Mouse (Mus musculus): ENCODE data around the gene Spg11. TPM values are rescaled to one million over a fixed set of nuclear protein-coding genes. Genes with fewer than 3 reads are reported as not detected.

The Spg11 gene
- polyA plus RNA-seq, 1 experiment = 7.1 TPM

GRCm38 (mm10) chr2:122152850-122153249 lies 34.7 kb upstream of the Spg11 start:
- H3K27ac ChIP-seq (ENCODE audit: insufficient read depth, low read length) = no peak overlapping the region
- no peak for TF ChIP-seq POLR2A (IDR thresholded peaks at IDR 0.05; ENCODE audit: low read depth, low read length)
- TF ChIP-seq CTCF (IDR thresholded peaks at IDR 0.05; ENCODE audit: extremely low read depth, insufficient read depth, insufficient read length, insufficient replicate concordance) = no peak
- no peaks in the 10 kb centered on the region for H3K27me3 ChIP-seq (ENCODE audit: control insufficient read depth, insufficient read depth, low read length)
- H3K4me1 ChIP-seq (ENCODE audit: control insufficient read depth, insufficient read depth, insufficient read length) = peaks cover 22% of the 10 kb centered on the region; the same call in 1 of the 2 replicates
- WGBS = 69% methylated on average over 3 of the region's 3 CpGs
- no peak for DNase-seq (ENCODE audit: low read depth in 1 of 2, low spot score in 2 of 2)
- no peak overlapping the region for H3K4me3 ChIP-seq (ENCODE audit: extremely low read depth, insufficient read depth, insufficient read length)
- peaks cover 40% of the 10 kb centered on the region for H3K36me3 ChIP-seq (ENCODE audit: control insufficient read depth, insufficient read depth, low read length)

- Histone ChIP-seq H3K27ac (ENCODE audit: insufficient read depth, low read length) (no peak overlapping the region), H3K4me1 (ENCODE audit: control insufficient read depth, insufficient read depth, insufficient read length) (peaks cover 25% of the 10 kb centered on the region; the same call in 1 of the 2 replicates), H3K4me3 (ENCODE audit: extremely low read depth, insufficient read depth, insufficient read length) (peak overlapping the region; percentile 3; the same call in 1 of the 2 replicates), H3K36me3 (ENCODE audit: control insufficient read depth, insufficient read depth, low read length) (peaks cover 40% of the 10 kb centered on the region), H3K27me3 (ENCODE audit: control insufficient read depth, insufficient read depth, low read length) (no peaks in the 10 kb centered on the region)
- 84% methylated on average over 1 of the region's 1 CpGs for whole genome bisulfite sequencing
- no peak for TF ChIP-seq CTCF (IDR thresholded peaks at IDR 0.05; ENCODE audit: extremely low read depth, insufficient read depth, insufficient read length, insufficient replicate concordance)
- no peak for DNase-seq (ENCODE audit: low read depth in 1 of 2, low spot score in 2 of 2)
These were observed 33.0 kb upstream of the Spg11 start for GRCm38 (mm10) chr2:122151221-122151620.

DNA sequence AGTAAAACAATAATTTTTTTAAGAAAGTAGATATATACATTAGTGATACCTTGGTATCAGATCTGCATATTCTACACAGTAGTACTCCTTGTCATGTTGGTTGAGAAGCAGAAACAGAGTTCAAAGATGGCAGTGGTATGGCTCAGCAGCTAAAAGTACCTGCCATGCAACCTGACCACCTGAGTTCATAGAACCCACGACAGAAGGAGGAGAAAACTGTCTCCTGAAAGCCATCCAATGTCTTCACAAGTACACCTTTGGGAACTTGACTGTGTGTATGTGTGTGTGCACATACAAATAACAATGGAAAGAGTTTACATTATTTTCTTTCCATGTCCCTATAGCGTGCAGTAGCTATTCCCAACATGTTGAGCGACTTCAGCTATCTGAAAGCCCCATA lies 31.5 kb upstream of the Spg11 start:
- Histone ChIP-seq H3K27me3 (ENCODE audit: control insufficient read depth, insufficient read depth, low read length) (no peaks in the 10 kb centered on the region), H3K4me1 (ENCODE audit: control insufficient read depth, insufficient read depth, insufficient read length) (peaks cover 18% of the 10 kb centered on the region; the same call in 1 of the 2 replicates), H3K27ac (ENCODE audit: insufficient read depth, low read length) (no peak overlapping the region), H3K36me3 (ENCODE audit: control insufficient read depth, insufficient read depth, low read length) (peaks cover 36% of the 10 kb centered on the region), H3K4me3 (ENCODE audit: extremely low read depth, insufficient read depth, insufficient read length) (peak overlapping the region; percentile 72; the same call in 1 of the 2 replicates)
- DNase-seq (ENCODE audit: low read depth in 1 of 2, low spot score in 2 of 2) = no peak
- WGBS = 25% methylated on average over 3 of the region's 3 CpGs
- TF ChIP-seq CTCF (IDR thresholded peaks at IDR 0.05; ENCODE audit: extremely low read depth, insufficient read depth, insufficient read length, insufficient replicate concordance) = no peak
- no peak for TF ChIP-seq POLR2A (IDR thresholded peaks at IDR 0.05; ENCODE audit: low read depth, low read length)

- H3K27me3 ChIP-seq (ENCODE audit: control insufficient read depth, insufficient read depth, low read length) = no peaks in the 10 kb centered on the region
- 11% methylated on average over 6 of the region's 6 CpGs for WGBS
- no peak overlapping the region for H3K27ac ChIP-seq (ENCODE audit: insufficient read depth, low read length)
- H3K36me3 ChIP-seq (ENCODE audit: control insufficient read depth, insufficient read depth, low read length) = peaks cover 33% of the 10 kb centered on the region
- peaks cover 18% of the 10 kb centered on the region; the same call in 1 of the 2 replicates for H3K4me1 ChIP-seq (ENCODE audit: control insufficient read depth, insufficient read depth, insufficient read length)
- TF ChIP-seq POLR2A (IDR thresholded peaks at IDR 0.05; ENCODE audit: low read depth, low read length) (no peak), CTCF (IDR thresholded peaks at IDR 0.05; ENCODE audit: extremely low read depth, insufficient read depth, insufficient read length, insufficient replicate concordance) (no peak)
- H3K4me3 ChIP-seq (ENCODE audit: extremely low read depth, insufficient read depth, insufficient read length) = peak overlapping the region; percentile 72
- DNase-seq (ENCODE audit: low read depth in 1 of 2, low spot score in 2 of 2) = no peak
These were observed 31.1 kb upstream of the Spg11 start for GRCm38 (mm10) chr2:122149316-122149715.

DNA sequence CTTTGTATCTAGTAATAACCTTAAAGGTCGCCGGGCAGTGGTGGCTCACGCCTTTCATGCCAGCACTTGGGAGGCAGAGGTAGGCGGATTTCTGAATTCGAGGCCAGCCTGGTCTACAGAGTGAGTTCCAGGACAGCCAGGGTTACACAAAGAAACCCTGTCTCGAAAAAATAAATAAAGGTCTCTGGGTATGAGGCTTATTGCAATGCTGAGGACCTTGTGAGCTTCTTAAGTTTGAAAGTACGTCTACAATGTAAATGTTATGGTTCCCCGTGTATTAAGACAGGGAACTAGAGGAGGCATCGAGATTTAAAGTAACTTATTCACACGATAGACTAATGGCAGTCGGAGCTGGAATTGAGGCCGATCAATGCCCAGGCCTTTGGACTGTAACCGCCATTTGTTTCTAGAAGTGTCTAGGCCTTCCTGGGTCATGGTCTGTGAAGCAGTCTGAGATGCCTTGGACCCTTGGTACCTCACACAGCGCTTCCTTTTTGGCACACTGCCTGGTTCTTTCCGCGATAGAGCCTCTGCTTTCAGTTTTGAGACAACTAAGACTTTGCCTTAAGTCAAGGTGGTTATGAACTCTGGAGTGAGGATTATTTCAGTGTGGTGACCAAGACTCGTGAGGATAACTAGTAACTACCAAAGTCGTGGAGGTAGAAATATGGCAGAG lies 30.2 kb upstream of the Spg11 start:
- TF ChIP-seq POLR2A (IDR thresholded peaks at IDR 0.05; ENCODE audit: low read depth, low read length) (no peak; the same call in 1 of the 2 replicates), CTCF (IDR thresholded peaks at IDR 0.05; ENCODE audit: extremely low read depth, insufficient read depth, insufficient read length, insufficient replicate concordance) (no peak)
- H3K27me3 ChIP-seq (ENCODE audit: control insufficient read depth, insufficient read depth, low read length) = no peaks in the 10 kb centered on the region
- DNase-seq (ENCODE audit: low read depth in 1 of 2, low spot score in 2 of 2) = peak; percentile 79 to 86
- peaks cover 30% of the 10 kb centered on the region for H3K36me3 ChIP-seq (ENCODE audit: control insufficient read depth, insufficient read depth, low read length)
- peak overlapping the region; percentile 72 for H3K4me3 ChIP-seq (ENCODE audit: extremely low read depth, insufficient read depth, insufficient read length)
- H3K27ac ChIP-seq (ENCODE audit: insufficient read depth, low read length) = peak overlapping the region; percentile 97
- peaks cover 18% of the 10 kb centered on the region; the same call in 1 of the 2 replicates for H3K4me1 ChIP-seq (ENCODE audit: control insufficient read depth, insufficient read depth, insufficient read length)
- WGBS = under 1% methylated on average over 18 of the region's 18 CpGs

DNA sequence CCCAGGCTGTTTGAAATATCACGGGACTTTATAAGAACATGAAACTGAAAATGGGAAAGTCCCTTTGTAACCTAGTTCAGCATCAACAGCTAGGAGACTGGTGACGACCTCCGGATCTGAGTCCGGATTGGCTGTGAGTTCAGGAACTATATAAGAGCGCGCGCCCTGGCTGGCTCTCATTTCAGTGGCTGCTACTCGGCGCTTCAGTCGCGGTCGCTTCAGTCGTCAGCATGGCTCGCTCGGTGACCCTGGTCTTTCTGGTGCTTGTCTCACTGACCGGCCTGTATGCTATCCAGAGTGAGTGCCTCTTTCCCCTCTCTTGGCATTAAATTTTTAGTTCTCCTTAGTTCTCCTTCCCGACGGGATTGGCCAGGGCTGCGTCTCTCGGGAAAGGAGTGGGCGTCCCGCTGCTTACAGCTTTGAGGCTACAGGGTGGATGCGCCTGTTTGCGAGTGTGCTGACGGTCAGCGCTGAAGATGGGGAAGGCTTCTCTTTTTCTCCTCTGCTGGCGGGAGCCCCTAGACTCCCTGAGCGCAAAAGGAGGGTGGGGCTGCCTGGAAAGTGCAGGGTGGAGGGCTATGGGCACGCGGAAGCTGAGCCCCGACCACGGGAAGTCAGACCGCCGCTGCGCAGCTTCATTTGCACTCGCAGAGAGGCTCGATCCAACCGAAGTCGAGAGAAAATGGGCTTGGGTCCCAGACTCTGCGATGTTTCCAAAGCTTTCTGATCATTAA lies 29.5 kb upstream of the Spg11 start, which contains the start of gene B2m:
B2m (plus strand) TSS at position 179 of the 734 bp plus-strand sequence.
- DNase-seq (ENCODE audit: low read depth in 1 of 2, low spot score in 2 of 2) = peak; percentile 90 to 98
- TF ChIP-seq CTCF (IDR thresholded peaks at IDR 0.05; ENCODE audit: extremely low read depth, insufficient read depth, insufficient read length, insufficient replicate concordance) = no peak
- TF ChIP-seq POLR2A (IDR thresholded peaks at IDR 0.05; ENCODE audit: low read depth, low read length) = peak; percentile 99
- Histone ChIP-seq H3K27me3 (ENCODE audit: control insufficient read depth, insufficient read depth, low read length) (no peaks in the 10 kb centered on the region), H3K27ac (ENCODE audit: insufficient read depth, low read length) (peak within 1 kb of the TSS; percentile 98), H3K4me1 (ENCODE audit: control insufficient read depth, insufficient read depth, insufficient read length) (peaks cover 15% of the 10 kb centered on the region; the same call in 1 of the 2 replicates), H3K36me3 (ENCODE audit: control insufficient read depth, insufficient read depth, low read length) (peaks cover 23% of the 10 kb centered on the region), H3K4me3 (ENCODE audit: extremely low read depth, insufficient read depth, insufficient read length) (peak within 1 kb of the TSS; percentile 72)
- WGBS = under 1% methylated on average over 40 of the region's 40 CpGs
